Mouse (Mus musculus): Measurements from ENCODE around the gene Fam71e2.

Fam71e2 gene

DNA sequence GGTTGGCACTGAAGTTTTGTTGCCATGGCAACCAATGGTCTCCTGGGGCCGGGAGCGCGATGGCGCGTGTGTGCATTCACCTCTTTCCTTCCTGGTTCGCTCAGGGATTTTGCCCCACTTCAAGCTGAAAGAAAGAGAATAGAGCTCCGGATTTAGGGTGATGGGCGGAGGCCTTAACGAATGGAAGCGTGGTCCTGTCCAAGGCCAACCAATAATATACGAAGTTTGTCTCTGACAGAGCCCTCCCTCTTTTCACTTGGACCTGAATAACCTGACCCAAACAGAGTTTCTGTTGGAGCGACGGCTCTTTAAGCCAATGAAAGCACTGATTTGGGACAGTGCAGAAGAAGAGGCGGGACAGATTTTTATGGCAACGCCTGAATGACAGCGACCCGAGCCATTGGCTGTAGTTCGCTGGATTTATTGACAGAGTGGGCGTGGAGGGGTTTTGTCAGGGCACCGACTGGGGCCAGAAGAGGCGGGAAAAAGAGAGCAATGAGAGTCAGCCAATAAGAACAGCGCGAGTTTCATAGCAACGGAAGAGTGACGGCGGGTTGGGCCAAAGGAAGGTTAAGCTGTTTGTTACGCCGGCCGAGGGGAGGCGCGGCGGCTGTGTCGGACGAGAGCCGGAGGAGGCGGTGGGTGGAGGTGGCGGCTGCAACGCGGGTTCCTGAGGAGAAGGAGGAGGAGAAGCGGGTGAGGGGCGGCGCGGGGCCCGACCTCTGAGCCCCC lies 31.4 kb downstream of the Fam71e2 start, which contains the start of gene Kmt5c:
Kmt5c (plus strand) TSS at position 572 of the 732 bp plus-strand sequence.
- peak; percentile 100 for DNase-seq (ENCODE audit: low spot score in 2 of 2)

DNA sequence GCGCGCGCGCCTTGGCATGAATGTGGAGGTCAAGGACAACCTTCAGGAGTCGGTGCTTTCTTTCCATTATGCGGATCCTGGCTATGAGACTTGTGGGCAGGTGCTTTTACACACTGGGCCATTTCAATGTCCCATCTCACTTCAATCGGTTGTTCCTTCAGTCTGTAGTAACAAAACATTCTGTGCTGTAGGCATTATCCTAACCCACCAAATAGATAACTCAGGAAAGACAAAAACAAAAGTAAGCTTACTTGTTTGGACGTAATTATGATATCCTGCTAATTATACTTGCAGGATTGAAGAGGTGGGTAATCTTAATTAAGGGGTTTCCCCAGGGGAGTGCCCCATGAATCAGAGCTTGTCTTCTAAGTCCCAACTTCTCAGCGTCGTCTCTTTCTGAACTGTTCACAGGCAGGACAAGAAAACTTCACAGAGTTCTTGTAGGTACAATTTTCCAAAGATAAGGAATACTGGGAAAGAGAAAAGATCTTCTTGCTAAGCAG lies 32.0 kb downstream of the Fam71e2 start:
- DNase-seq (ENCODE audit: low spot score in 2 of 2): no peak

DNA sequence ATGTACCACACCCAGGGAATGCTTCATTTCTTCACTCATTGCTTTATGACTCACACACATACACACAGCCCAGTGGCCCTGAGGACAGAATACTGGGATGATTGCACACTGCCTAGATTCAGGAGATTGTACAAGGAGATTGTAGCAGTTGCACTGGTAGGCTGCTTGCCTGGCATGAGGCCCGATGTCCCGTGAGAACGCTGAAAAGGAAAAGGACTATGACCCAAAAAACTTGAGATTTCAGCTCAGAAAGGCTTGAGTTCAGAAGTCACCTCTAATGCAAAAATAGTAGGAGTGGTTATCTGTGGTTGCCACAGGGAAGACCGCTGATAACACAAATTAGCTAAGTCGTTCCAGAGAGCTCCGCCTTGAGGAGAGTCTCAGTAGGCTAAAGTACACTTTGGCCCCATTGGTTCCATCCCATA lies 38.1 kb downstream of the Fam71e2 start:
- no peak for DNase-seq (ENCODE audit: low spot score in 2 of 2)

- DNase-seq (ENCODE audit: low spot score in 2 of 2): no peak
These were observed 40.0 kb downstream of the Fam71e2 start for GRCm38 (mm10) chr7:4731090-4731489.

DNA sequence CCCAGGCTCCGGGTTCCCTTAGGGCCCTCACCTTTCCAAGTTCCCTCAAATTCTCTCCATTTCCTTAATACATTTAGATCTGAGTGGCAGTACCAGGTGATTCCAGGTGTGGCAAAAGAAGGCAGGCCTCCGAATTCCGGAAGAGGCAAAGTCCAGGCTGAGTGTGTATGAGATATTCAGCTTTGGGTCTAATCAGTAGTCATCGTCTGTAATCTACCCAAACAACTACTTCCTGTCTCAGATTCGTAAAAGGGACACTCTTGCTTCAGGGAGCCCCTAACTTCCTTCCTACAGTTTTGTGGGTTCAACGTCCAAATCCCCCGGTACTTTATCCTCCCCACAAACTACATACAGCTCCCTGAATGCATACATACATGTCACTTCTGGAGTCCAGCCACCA lies 45.9 kb downstream of the Fam71e2 start, which contains the start of gene Tmem150b:
Tmem150b (minus strand) TSS at position 81 of the 400 bp plus-strand sequence.
- DNase-seq (ENCODE audit: low spot score in 2 of 2): no peak

DNA sequence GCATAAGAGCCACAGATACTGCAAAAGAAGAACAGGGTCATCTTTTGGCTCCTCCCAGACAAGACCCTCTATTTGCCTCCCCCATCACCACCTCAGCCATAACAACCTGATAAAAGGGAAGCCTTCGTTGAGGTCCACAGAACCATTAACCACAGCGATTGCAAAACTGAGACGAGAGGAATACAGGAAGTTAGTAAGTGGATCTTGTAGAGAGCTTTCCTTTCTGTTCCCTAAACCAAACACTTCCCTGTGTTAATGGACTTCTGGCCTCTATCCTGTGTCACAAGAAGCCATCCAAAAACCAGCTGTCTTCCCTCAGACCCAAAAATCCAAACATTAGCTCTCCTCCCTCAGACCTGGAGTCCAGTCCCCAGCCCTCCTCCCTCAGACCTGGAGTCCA lies 46.7 kb downstream of the Fam71e2 start:
- no peak for DNase-seq (ENCODE audit: low spot score in 2 of 2)

- peak in 1 of 2 experiments; percentile 56 for DNase-seq (ENCODE audit: low spot score in 2 of 2)
These were observed 47.6 kb downstream of the Fam71e2 start for GRCm38 (mm10) chr7:4723508-4723907.

DNA sequence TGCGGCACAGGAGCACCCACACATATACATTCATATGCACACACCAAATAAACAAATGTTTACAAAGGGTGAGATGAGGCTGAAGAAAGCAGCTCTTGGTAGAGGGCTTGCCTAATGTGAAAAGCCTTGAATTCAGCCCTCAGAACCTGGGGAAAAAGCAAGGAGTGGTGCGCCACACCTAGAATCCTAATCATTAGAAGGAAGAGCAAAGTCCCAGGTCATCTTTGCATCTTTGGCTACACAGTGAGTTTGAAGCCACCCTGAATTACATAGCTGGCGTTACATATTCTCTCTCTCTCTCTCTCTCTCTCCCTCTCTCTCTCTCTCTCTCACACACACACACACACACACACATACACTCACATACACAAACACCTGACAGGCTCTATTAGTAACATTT lies 51.8 kb downstream of the Fam71e2 start:
- no peak for DNase-seq (ENCODE audit: low spot score in 2 of 2)

DNA sequence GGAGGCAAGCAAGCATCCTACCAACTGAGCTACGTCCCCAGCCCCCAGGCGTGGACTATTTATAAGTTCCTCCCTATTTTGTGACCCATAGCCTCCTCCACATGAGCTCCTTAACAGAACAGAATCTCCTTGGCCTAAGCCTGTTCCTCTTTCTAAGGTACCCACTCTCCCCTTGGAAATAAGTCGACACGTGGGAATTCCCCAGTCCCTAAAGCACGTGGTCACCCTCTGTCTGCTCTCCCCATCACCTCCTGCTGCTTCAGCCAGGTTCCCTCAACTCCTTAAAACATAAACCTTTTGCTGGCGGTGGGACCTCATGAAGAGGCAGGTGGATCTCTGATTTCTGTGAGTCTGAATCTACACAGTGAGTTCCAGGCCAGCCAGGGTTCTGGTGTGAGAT lies 54.1 kb downstream of the Fam71e2 start:
- DNase-seq (ENCODE audit: low spot score in 2 of 2): no peak

DNA sequence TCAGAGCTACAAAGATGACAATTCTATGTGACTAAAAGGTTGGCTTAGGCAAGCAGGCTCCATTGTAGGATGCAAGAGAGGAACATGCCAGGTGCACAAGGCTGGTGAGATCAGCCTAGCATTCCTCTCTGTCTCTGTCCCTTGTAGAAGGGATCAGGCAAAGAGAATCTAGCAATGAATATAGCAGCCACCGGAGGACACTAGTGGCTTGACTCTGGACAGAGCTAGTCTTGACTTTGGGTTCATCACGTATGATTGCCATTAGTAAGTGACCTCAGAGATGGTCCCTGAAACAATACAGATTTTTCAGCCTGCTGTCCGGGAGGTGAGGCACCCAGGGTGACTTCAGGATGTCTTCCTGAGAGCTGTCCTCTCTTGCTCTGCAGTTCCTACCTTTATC lies 58.5 kb downstream of the Fam71e2 start:
- DNase-seq (ENCODE audit: low spot score in 2 of 2): no peak

- DNase-seq (ENCODE audit: low spot score in 2 of 2): peak in 1 of 2 experiments; percentile 57
These were observed 66.0 kb downstream of the Fam71e2 start for GRCm38 (mm10) chr7:4705098-4705497.

Measured in right cerebral cortex, postnatal 10 days (tissue).